Mouse (Mus musculus) limb, embryonic 13.5 days (tissue): ENCODE results near the gene Ecpas. TPM values are rescaled to one million over a fixed set of nuclear protein-coding genes. Genes with fewer than 3 reads are reported as not detected.

Source experiments
- ATAC-seq: fragments of 200-750 bp; cut with Nextera tagmentation; 2 replicates; pipeline ENCODE4 v1.8.0; 2017; ENCODE audit warnings: low read depth, moderate number of reproducible peaks, moderate TSS enrichment; ENCODE audit not compliant: low FRiP score
- H3K27ac ChIP-seq: fragments of 300-500 bp; sonication (generic); 2 replicates; pipeline ENCODE4 v1.5.1; 2015; ENCODE audit warnings: inconsistent platforms, mild to moderate bottlenecking, moderate library complexity
- H3K27me3 ChIP-seq: fragments of 300-500 bp; sonication (generic); 2 replicates; pipeline ENCODE4 v1.6.1; 2015; ENCODE audit warnings: mild to moderate bottlenecking, inconsistent platforms
- H3K36me3 ChIP-seq: fragments of 300-500 bp; sonication (generic); 2 replicates; pipeline ENCODE4 v1.6.1; 2015; ENCODE audit warnings: inconsistent platforms, mild to moderate bottlenecking, moderate library complexity
- H3K4me1 ChIP-seq: fragments of 300-500 bp; sonication (generic); 2 replicates; pipeline ENCODE4 v1.6.1; 2015; ENCODE audit warnings: inconsistent platforms
- H3K4me2 ChIP-seq: fragments of 300-500 bp; sonication (generic); replicated peaks from 2 replicates; pipeline ENCODE4 v1.6.1; 2015; ENCODE audit warnings: inconsistent platforms, mild to moderate bottlenecking, moderate library complexity
- H3K4me3 ChIP-seq: fragments of 300-500 bp; sonication (generic); 2 replicates; pipeline ENCODE4 v1.5.1; 2015; ENCODE audit warnings: moderate library complexity, mild to moderate bottlenecking, inconsistent platforms
- H3K9ac ChIP-seq: fragments of 300-500 bp; sonication (generic); 2 replicates; pipeline ENCODE4 v1.6.1; 2015; ENCODE audit warnings: mild to moderate bottlenecking, inconsistent platforms
- H3K9me3 ChIP-seq: fragments of 300-500 bp; sonication (generic); 2 replicates; pipeline ENCODE4 v1.6.1; 2016; ENCODE audit warnings: inconsistent platforms
- WGBS: fragments of 180-500 bp; shearing (Covaris S2); methylation state at CpG from one replicate; pipeline ENCODE4 v1.1.7; 2015; 5-methylcytosine and 5-hydroxymethylcytosine counted together
- polyA plus RNA-seq: library from polyadenylated mRNA; unstranded; fragments of >200 nt; fragmentation: Nextera tagmentation; extraction: Ambion mirVana; gene quantifications from 2 replicates; pipeline ENCODE4 v1.2.1, GENCODE M21; 2015

Ecpas gene
- 31.6 and 33.9 TPM in 2 replicates for polyA plus RNA-seq

DNA sequence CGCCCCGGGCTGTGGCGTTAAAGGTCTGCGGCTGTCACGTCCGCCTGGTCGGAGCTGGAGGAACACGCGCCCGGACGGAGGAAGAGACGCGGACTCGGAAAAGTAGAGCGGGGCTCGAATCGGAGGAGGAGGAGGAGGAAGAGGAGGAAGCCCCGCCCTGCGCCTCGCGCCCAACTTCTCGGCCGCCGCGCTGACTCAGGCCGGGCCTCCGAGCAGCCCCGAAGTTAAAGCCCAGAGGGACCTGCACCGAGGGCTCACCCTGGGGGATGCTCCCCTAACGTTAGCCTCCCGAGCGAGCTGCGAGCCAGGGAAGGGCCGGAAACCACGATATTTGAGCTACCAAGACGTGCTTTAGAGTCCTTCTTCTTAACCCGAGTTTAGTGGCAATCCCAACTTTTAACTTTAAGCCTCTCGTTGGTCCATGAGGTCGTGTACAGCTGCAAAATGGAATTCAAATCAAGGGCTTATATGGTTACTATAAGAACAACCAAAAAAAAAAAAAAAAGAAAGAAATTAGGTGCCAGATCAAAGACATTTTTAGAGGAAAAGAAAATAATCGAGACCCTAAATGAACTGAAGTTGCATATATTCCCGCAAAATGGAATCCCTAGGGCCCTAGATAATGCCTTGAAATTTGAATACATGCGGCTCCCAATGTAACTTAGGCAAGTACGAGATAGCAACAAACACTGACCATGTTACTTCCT, at the start of gene Ecpas:
TSS of gene Ecpas (minus strand) at position 121 of the 707 bp plus-strand sequence.
- 3% methylated on average over 43 of the region's 43 CpGs for WGBS
- Histone ChIP-seq H3K4me1 (peaks cover 16% of the 10 kb centered on the region), H3K27ac (peak within 1 kb of the TSS; percentile 99), H3K4me2 (peak within 1 kb of the TSS; percentile 69), H3K4me3 (peak within 1 kb of the TSS; percentile 88), H3K9me3 (no peaks in the 10 kb centered on the region; the same call in 1 of the 2 replicates), H3K9ac (peak within 1 kb of the TSS; percentile 94), H3K36me3 (no peaks in the 10 kb centered on the region), H3K27me3 (no peaks in the 10 kb centered on the region)
- ATAC-seq, result peak; percentile 66

DNA sequence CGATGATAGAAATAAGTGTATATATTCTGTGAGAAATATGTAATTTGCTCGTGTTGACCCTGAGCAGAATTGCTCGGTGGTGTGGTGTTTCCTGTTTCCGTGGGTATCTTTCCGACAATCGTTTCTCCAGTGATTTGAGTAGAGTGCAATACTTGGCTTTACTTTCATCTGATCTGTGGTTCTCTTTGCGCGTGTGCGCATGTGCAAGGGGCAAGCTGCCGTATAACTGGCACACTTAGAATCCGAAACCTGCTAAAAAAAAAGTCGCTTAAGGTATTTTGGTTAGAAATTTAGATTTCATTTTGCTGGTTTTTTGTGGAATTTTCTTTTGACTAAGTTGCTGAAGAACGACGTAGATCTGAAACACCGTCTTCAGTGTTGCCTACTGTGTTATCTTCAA, 49.2 kb upstream of the Ecpas start:
- WGBS, result 93% methylated on average over 15 of the region's 15 CpGs
- Histone ChIP-seq H3K4me2 (no peak overlapping the region), H3K9ac (no peak overlapping the region), H3K9me3 (no peaks in the 10 kb centered on the region), H3K4me1 (no peaks in the 10 kb centered on the region), H3K4me3 (no peak overlapping the region), H3K27ac (no peak overlapping the region), H3K27me3 (no peaks in the 10 kb centered on the region), H3K36me3 (peaks cover 13% of the 10 kb centered on the region)
- ATAC-seq, result no peak

DNA sequence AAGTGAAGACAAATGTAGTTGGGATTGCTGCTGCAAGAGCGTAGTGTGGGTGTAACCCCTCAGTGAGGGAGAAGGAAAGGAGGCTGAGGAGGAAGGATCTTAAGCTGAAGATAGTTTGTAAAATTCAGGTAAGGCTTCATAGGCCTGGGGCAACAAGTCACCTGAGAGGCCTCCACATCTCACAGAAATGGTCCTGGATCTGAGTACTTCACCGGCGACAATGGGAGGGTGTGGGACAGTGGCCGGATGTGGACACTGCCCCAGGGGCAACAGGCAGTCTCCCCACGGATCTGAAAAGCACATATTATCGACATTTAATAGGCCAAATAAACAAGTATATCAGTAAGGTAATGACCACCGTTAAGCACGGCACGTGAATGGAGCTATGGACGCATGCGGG, 40.1 kb upstream of the Ecpas start:
- ATAC-seq, result no peak
- Histone ChIP-seq H3K27me3 (no peaks in the 10 kb centered on the region), H3K4me1 (no peaks in the 10 kb centered on the region), H3K9me3 (no peaks in the 10 kb centered on the region), H3K36me3 (peaks cover 19% of the 10 kb centered on the region), H3K27ac (no peak overlapping the region), H3K4me2 (no peak overlapping the region), H3K4me3 (no peak overlapping the region), H3K9ac (no peak overlapping the region)
- WGBS, result 83% methylated on average over 11 of the region's 11 CpGs

DNA sequence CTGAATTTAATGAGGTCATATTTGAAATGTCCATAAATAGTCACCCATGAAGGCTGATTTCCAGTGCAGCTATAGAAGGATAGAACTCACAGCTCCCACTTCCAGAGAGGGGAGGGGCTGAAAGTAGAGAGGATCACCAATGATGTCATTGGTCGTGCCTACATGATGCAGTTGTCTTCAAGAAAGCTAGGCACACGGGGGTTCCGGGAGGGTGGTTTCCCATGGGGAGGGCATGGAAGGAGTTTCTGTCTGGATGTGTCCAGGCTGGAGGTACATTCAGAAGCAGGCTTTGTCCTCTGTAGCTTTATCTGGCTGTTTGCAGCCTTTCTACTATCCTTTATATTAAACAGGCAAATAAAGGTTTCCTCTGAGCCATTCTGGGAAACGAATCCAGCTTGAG, 35.8 kb upstream of the Ecpas start:
- no peak overlapping the region for H3K4me3 ChIP-seq
- H3K36me3 ChIP-seq, result 0 out of 2 replicates have a peak, but pooled peaks cover 4% of the 10 kb centered on the region
- whole genome bisulfite sequencing, result 80% methylated on average over 4 of the region's 4 CpGs
- H3K4me2 ChIP-seq, result no peak overlapping the region
- peaks cover 9% of the 10 kb centered on the region; the same call in 1 of the 2 replicates for H3K4me1 ChIP-seq
- H3K27ac ChIP-seq, result no peak overlapping the region
- no peaks in the 10 kb centered on the region for H3K9me3 ChIP-seq
- no peak overlapping the region for H3K9ac ChIP-seq
- no peak for ATAC-seq
- no peaks in the 10 kb centered on the region for H3K27me3 ChIP-seq

DNA sequence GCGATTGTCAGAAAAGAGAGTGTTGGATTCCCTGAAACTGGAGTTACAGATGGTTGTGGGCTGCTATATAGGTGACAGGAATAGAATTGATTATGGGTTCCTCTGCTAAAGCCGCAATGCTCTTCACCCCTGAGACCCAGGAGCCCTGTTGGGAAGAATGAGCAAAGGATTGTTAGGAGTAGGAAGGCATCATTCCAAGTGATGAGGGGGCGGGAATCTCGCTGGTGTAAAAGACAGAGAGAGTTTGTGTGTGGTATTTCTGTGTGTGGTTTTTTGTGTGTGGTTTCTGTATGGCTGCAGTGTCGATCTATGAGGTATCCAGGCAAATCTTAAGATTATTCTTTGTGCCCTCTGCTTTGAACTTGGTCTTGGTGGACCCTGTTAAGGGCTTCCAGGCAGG, 32.1 kb upstream of the Ecpas start:
- Histone ChIP-seq H3K9me3 (no peaks in the 10 kb centered on the region), H3K27me3 (no peaks in the 10 kb centered on the region), H3K36me3 (no peaks in the 10 kb centered on the region), H3K4me2 (peak overlapping the region; percentile 91), H3K9ac (0 out of 2 replicates have a peak overlapping the region, but pooled peaks have one; percentile 14), H3K4me3 (peak overlapping the region; percentile 77), H3K27ac (no peak overlapping the region), H3K4me1 (peaks cover 15% of the 10 kb centered on the region; the same call in 1 of the 2 replicates)
- no peak for ATAC-seq
- 64% methylated on average over 5 of the region's 5 CpGs for WGBS

DNA sequence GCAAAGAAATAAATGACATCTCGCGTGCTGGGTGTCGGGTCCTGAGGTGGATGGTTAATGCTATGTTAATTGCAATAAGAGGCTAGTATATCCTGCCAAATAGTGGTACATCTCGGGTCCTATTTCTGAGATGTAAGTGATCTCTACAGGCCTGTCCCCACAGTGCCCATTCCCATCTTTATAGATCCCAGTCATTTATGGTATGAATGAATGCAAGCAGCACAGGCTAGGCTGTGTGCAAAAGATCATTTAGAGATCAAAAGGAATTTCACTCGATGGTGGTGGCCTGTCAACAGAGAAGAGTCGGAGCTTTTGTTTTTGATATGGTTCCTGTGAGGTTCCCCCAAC, 31.6 kb upstream of the Ecpas start:
- ATAC-seq, result no peak
- H3K36me3 ChIP-seq, result no peaks in the 10 kb centered on the region
- peak overlapping the region; percentile 77 for H3K4me3 ChIP-seq
- no peak overlapping the region for H3K27ac ChIP-seq
- H3K9me3 ChIP-seq, result no peaks in the 10 kb centered on the region
- H3K4me1 ChIP-seq, result peaks cover 15% of the 10 kb centered on the region; the same call in 1 of the 2 replicates
- H3K4me2 ChIP-seq, result peak overlapping the region; percentile 91
- H3K9ac ChIP-seq, result peak overlapping the region; percentile 74
- 12% methylated on average over 6 of the region's 6 CpGs for WGBS
- H3K27me3 ChIP-seq, result no peaks in the 10 kb centered on the region

DNA sequence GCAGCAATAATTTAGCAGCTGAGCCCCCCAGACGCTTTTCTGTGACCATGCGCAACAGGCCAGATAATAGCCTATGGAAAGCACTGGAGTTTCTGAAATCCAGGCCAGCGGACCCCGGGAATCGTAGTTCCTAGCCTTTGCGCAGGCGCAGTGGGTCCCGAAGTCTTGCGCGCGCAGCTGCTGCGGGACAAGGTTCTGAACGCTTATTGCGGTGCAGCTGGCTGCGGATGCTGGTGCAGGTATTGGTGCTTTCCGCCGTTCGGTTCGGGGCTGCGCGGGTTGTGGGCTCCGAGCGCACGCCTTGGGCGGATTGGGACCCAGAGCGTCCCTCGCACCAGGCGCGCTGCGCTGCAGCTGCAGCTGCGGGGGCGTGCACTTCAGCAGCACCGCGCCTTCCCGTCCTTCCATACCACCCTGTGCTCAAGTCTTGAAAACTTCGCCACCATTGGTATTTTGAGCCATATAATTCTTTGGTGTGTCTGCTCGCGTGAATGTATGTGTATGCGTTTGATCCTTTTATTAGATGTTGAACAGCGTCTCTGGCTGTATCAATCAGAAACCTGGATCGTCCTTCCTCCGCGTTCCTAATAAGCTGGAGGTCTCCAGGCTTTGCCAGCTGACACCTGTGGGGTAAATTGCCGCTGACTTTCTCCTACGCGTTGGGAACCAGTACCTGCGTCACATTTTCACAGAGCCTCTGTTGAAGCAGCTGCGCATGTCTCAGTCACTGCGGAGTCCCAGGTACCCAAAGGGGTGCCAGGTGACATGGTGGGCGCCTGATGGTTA, 31.1 kb upstream of the Ecpas start, which contains the start of gene Zkscan16:
TSS of gene Zkscan16 (plus strand) at position 209 of the 786 bp plus-strand sequence.
- Histone ChIP-seq H3K27ac (peak within 1 kb of the TSS; percentile 39; the same call in 1 of the 2 replicates), H3K27me3 (no peaks in the 10 kb centered on the region), H3K9me3 (no peaks in the 10 kb centered on the region), H3K4me3 (peak within 1 kb of the TSS; percentile 77), H3K36me3 (no peaks in the 10 kb centered on the region), H3K4me1 (peaks cover 15% of the 10 kb centered on the region; the same call in 1 of the 2 replicates), H3K9ac (peak within 1 kb of the TSS; percentile 74), H3K4me2 (peak within 1 kb of the TSS; percentile 91)
- peak; percentile 86 for ATAC-seq
- 1% methylated on average over 50 of the region's 50 CpGs for WGBS

DNA sequence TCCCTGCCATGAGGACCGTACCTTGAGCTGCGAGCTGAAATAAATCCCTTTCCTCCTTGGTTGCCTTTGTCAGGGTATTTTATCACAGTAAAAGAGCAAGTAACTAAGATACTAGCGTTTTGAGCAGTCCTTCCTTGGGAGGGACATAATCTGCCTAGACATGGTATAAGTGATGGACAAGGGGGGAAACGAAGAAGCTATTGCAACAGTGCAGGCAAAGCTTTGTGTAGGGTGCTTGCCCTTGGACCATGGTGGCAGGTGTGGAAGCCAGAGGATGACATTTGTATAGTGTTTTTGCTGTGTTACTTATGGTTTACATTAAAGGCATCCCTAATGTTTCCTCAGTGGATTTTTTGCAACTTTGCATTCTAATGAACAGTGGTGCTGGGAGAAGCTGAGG, 30.4 kb upstream of the Ecpas start:
- Histone ChIP-seq H3K27ac (no peak overlapping the region; the same call in 1 of the 2 replicates), H3K27me3 (no peaks in the 10 kb centered on the region), H3K36me3 (no peaks in the 10 kb centered on the region), H3K9me3 (no peaks in the 10 kb centered on the region), H3K4me2 (peak overlapping the region; percentile 91), H3K9ac (peak overlapping the region; percentile 74), H3K4me3 (peak overlapping the region; percentile 77), H3K4me1 (peaks cover 15% of the 10 kb centered on the region; the same call in 1 of the 2 replicates)
- ATAC-seq, result no peak
- 78% methylated on average over 4 of the region's 4 CpGs for WGBS

DNA sequence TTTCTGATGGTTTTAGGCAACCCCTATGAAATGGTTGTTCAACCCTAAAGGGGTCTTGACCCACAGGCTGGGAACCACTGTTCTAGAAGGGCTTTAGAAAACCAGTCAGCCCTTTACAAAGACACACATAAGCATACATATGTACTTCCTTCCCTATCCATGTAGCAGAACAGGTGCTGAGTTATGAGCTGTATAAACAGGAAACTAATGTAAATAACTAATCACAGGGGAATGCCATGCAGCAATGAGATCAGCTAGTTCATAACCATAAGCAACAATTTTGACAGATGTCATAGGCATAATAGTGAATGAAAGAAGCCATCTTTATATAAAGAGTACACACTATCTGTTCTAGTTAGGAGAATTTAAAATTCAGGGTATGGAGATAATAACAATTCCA, 29.1 kb upstream of the Ecpas start:
- H3K27ac ChIP-seq, result no peak overlapping the region
- H3K4me1 ChIP-seq, result peaks cover 15% of the 10 kb centered on the region; the same call in 1 of the 2 replicates
- no peak overlapping the region for H3K4me2 ChIP-seq
- H3K9me3 ChIP-seq, result no peaks in the 10 kb centered on the region
- no peaks in the 10 kb centered on the region for H3K36me3 ChIP-seq
- H3K27me3 ChIP-seq, result no peaks in the 10 kb centered on the region
- H3K9ac ChIP-seq, result no peak overlapping the region
- H3K4me3 ChIP-seq, result no peak overlapping the region
- no peak for ATAC-seq

DNA sequence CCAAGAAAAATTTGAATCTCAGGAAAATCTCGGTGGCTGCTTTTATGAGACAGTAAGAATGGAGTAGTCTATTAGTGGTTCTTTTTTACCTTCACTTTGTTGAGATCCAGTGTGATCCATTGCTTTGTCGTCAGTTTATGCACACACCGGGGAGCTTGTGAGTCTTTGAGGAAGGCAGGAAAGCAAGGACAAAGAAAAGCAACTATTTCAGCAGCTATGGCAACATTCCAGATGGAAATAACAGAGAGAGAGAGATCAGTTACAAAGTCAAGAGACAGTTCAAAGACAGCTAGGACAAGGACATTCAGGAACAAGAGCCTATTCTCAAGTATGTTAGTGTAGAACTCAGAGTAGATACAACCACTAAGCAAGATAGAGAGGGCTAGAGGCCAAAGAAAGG, 23.3 kb upstream of the Ecpas start:
- Histone ChIP-seq H3K9ac (no peak overlapping the region), H3K4me3 (no peak overlapping the region), H3K4me2 (no peak overlapping the region), H3K27me3 (no peaks in the 10 kb centered on the region), H3K4me1 (no peaks in the 10 kb centered on the region), H3K27ac (no peak overlapping the region), H3K9me3 (no peaks in the 10 kb centered on the region), H3K36me3 (no peaks in the 10 kb centered on the region)
- no peak for ATAC-seq
- WGBS, result 66% methylated on average over 3 of the region's 3 CpGs

DNA sequence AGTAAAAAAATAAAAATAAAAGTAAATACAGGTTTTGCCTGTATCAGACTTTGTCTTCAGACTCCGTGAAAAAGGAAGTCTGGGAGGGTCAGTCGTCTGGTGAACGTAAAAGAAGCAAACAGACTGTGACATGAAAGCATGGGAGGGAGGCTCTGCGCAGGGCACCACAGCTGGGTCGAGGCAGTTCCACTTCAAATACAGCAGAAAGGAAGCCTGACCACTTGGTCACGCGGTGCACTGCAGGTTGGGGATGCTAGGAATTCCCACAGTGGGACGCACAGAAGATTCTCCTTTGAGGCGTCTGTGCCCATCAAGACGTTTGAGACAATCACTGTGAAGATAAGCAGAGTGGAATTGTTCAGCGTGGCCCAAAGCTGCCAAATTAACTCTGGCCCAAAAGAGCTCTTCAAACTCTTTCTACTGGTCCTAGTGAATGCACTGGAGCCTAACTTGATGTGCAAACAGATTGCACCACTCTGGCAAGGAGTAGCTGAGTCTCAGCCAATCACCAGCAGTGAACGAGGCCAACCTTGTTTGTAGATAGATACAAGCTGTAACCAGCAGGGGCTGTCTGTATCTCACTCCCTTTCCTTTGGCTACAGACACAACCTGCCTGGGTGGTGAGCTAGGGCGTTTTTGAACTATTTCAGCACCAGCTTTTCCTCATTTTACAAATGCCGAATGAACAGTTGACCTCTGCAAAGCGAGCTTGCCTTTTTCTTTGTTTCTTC, 22.4 kb upstream of the Ecpas start:
- ATAC-seq, result no peak
- H3K9me3 ChIP-seq, result no peaks in the 10 kb centered on the region
- no peaks in the 10 kb centered on the region for H3K27me3 ChIP-seq
- no peaks in the 10 kb centered on the region for H3K4me1 ChIP-seq
- no peaks in the 10 kb centered on the region for H3K36me3 ChIP-seq
- no peak overlapping the region for H3K4me2 ChIP-seq
- no peak overlapping the region for H3K27ac ChIP-seq
- 46% methylated on average over 15 of the region's 15 CpGs for WGBS
- no peak overlapping the region for H3K4me3 ChIP-seq
- H3K9ac ChIP-seq, result no peak overlapping the region

DNA sequence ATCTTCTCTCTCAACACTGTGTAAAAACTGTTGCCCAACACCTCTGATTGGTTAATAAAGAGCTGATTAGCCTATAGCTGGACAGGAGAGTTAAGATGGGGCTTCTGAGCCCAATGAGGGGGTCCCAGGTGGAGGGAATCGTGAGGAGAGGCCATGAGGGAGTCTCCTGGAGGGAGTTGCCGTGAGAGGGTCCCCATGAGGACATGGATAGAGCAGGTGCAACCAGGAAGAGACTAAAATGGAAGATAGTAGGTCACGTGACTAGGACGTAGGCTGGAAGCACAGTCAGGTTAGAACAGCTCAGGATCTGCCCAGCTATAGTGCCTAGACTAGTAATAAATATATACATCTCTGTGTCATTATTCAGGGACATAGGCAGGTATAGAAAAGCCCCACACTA, 21.8 kb upstream of the Ecpas start:
- Histone ChIP-seq H3K4me3 (no peak overlapping the region), H3K4me2 (no peak overlapping the region), H3K36me3 (no peaks in the 10 kb centered on the region), H3K4me1 (no peaks in the 10 kb centered on the region), H3K27ac (no peak overlapping the region), H3K27me3 (no peaks in the 10 kb centered on the region), H3K9me3 (no peaks in the 10 kb centered on the region), H3K9ac (no peak overlapping the region)
- 78% methylated on average over 4 of the region's 4 CpGs for WGBS
- no peak for ATAC-seq
